1 mouse cellular context compared by ENCODE assay signal in genomic region chr1:93477758-93478585, GRCm38 (mm10).
TF ChIP-seq lines count a peak whose summit lies in the region.

No protein-coding gene starts in this region.

TF ChIP-seq in MEL, 35 proteins besides CTCF, POLR2A, EP300 and RAD21 (continued from another document):
- peak; percentile 77; the same call in 1 of the 2 replicates for TF ChIP-seq GABPA (IDR thresholded peaks at IDR 0.05; ENCODE audit: low read depth, low read length)
- TF ChIP-seq HCFC1 (IDR thresholded peaks at IDR 0.05; ENCODE audit: low read depth, low read length) = peak; percentile 83; the same call in 1 of the 2 replicates
- peak; percentile 39 for TF ChIP-seq ETS1 (IDR thresholded peaks at IDR 0.05; ENCODE audit: low read depth, low read length)
- TF ChIP-seq USF2 (IDR thresholded peaks at IDR 0.05; ENCODE audit: borderline replicate concordance in 1 of 2, insufficient read depth in 1 of 2, low read depth in 1 of 2, low read length in 2 of 2) = peak; percentile 72 to 87; a peak in 3 of 4 replicates
- peak; percentile 53; the same call in 1 of the 2 replicates for TF ChIP-seq ELF1 (IDR thresholded peaks at IDR 0.05; ENCODE audit: low read depth, low read length)
- TF ChIP-seq MYB (IDR thresholded peaks at IDR 0.05; ENCODE audit: low read depth, low read length) = no peak; the same call in 1 of the 2 replicates
- TF ChIP-seq TBP (IDR thresholded peaks at IDR 0.05; ENCODE audit: low read depth, low read length) = no peak
- no peak for TF ChIP-seq ZNF384 (IDR thresholded peaks at IDR 0.05; ENCODE audit: low read depth, low read length)
- peak; percentile 68; the same call in 1 of the 2 replicates for TF ChIP-seq TCF12 (IDR thresholded peaks at IDR 0.05; ENCODE audit: low read depth, low read length)
- peak; percentile 74 for TF ChIP-seq TAL1 (IDR thresholded peaks at IDR 0.05; ENCODE audit: low read length)
- no peak for TF ChIP-seq ZC3H11A (IDR thresholded peaks at IDR 0.05; ENCODE audit: low read depth, low read length)
